Mouse (Mus musculus) A20 (cell line): Measurements from ENCODE around the gene Tubb5.

Experiments used
- DNase-seq: peaks from one replicate; pipeline ENCODE4 v3.0.0-alpha.2; 2011; ENCODE audit warnings: low read depth, low spot score

The Tubb5 gene

GRCm38 (mm10) chr17:35838122-35838544 is at the start of gene Tubb5:
Gene Tubb5 (minus strand): TSS chr17:35838306.
- DNase-seq, result peak; percentile 97

GRCm38 (mm10) chr17:35887725-35888124 is 49.6 kb upstream of the Tubb5 start:
- no peak for DNase-seq

- no peak for DNase-seq
Measured at GRCm38 (mm10) chr17:35883777-35884176, 45.7 kb upstream of the Tubb5 start.

- DNase-seq, result no peak
Measured at GRCm38 (mm10) chr17:35882924-35883323, 44.8 kb upstream of the Tubb5 start.

- peak; percentile 97 for DNase-seq
Measured at GRCm38 (mm10) chr17:35879245-35880057, 41.3 kb upstream of the Tubb5 start, which contains the start of gene Dhx16. Gene Dhx16 (plus strand): TSS chr17:35879819.

- no peak for DNase-seq
Measured at GRCm38 (mm10) chr17:35874721-35875120, 36.6 kb upstream of the Tubb5 start.

GRCm38 (mm10) chr17:35873774-35874519 is 35.8 kb upstream of the Tubb5 start:
- DNase-seq, result peak; percentile 80

- peak; percentile 62 for DNase-seq
Measured at GRCm38 (mm10) chr17:35870884-35871696, 33.0 kb upstream of the Tubb5 start.

- DNase-seq, result peak; percentile 78
Measured at GRCm38 (mm10) chr17:35870151-35870883, 32.2 kb upstream of the Tubb5 start.

GRCm38 (mm10) chr17:35869346-35870067 is 31.4 kb upstream of the Tubb5 start:
- peak; percentile 78 for DNase-seq

- DNase-seq, result no peak
Measured at GRCm38 (mm10) chr17:35868961-35869345, 30.8 kb upstream of the Tubb5 start.

GRCm38 (mm10) chr17:35868165-35868820 is 30.2 kb upstream of the Tubb5 start:
- DNase-seq, result peak; percentile 76

GRCm38 (mm10) chr17:35866911-35867890 is 29.1 kb upstream of the Tubb5 start:
- peak; percentile 83 for DNase-seq

GRCm38 (mm10) chr17:35866281-35866831 is 28.2 kb upstream of the Tubb5 start:
- DNase-seq, result peak; percentile 78

- DNase-seq, result peak; percentile 80
Measured at GRCm38 (mm10) chr17:35865481-35866280, 27.6 kb upstream of the Tubb5 start, which contains the start of gene Ppp1r18. Gene Ppp1r18 (plus strand): TSS chr17:35865593.

GRCm38 (mm10) chr17:35864832-35865353 is 26.8 kb upstream of the Tubb5 start:
- DNase-seq, result no peak

- peak; percentile 91 for DNase-seq
Measured at GRCm38 (mm10) chr17:35861198-35861857, 23.2 kb upstream of the Tubb5 start, which contains the start of gene Nrm. Gene Nrm (plus strand): TSS chr17:35861318.
